Mouse (Mus musculus): ENCODE data around the gene Defb42. TPM values are rescaled to one million over a fixed set of nuclear protein-coding genes. Genes with fewer than 3 reads are reported as not detected.

Gene Defb42
- polyA plus RNA-seq, 1 experiment from 2014 or later: 2.2 TPM

DNA sequence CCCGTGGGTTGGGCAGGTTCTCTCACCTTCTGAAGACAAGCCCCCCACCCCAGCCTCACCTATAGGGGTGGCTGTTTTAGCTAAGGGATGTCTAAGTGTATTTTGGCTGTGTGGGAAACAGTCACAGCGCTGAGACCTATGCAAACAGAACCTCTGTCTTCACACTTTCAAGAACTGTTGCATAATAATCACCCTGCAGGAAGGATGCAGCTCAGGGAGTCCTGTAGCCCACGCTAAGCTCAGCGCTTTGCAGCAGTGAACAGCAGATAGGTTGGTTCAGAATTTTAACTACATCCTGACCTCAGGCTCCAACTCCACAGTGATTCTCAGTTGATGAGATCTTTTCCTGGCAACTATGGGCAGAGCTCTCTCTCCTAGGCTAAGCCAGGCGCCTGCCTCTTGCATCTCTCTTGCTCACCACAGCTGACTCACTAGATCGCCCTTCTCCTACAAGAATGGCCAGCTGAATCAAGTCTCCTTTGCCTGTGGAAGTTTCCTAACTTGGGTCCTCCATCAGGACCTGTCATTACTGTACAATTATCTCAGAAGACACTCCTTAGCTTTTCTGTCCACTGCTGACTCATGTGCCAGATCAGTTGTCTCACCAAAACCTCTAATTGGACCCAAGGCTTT is 26.2 kb upstream of the Defb42 start:
- Histone ChIP-seq H3K4me3 (ENCODE audit: control insufficient read depth in 1 of 2, insufficient read depth in 1 of 2, low read depth in 1 of 2, low read length in 2 of 2) (no peak overlapping the region), H3K9me3 (ENCODE audit: control insufficient read depth, low read length) (no peaks in the 10 kb centered on the region), H3K27me3 (ENCODE audit: control insufficient read depth, insufficient read depth, low read length) (0 out of 2 replicates have a peak, but pooled peaks cover 3% of the 10 kb centered on the region), H3K36me3 (ENCODE audit: control insufficient read depth, insufficient read depth, low read length) (no peaks in the 10 kb centered on the region), H3K27ac (replicated peaks in 1 of 2; ENCODE audit: control insufficient read depth in 1 of 2, insufficient read depth in 1 of 2, low read depth in 2 of 2, low read length in 2 of 2) (no peak overlapping the region), H3K4me2 (ENCODE audit: low read length) (no peak overlapping the region), H3K9ac (ENCODE audit: low read length) (no peak overlapping the region), H3K4me1 (ENCODE audit: control insufficient read depth in 2 of 2, insufficient read depth in 2 of 2, low read length in 2 of 2) (peaks cover 2 to 6% of the 10 kb centered on the region in 2 experiments; a peak in 3 of 4 replicates)
- 42% methylated on average over 6 of the region's 6 CpGs for WGBS
- ATAC-seq (ENCODE audit: insufficient number of reproducible peaks, insufficient read depth, low FRiP score, low read depth): no peak

DNA sequence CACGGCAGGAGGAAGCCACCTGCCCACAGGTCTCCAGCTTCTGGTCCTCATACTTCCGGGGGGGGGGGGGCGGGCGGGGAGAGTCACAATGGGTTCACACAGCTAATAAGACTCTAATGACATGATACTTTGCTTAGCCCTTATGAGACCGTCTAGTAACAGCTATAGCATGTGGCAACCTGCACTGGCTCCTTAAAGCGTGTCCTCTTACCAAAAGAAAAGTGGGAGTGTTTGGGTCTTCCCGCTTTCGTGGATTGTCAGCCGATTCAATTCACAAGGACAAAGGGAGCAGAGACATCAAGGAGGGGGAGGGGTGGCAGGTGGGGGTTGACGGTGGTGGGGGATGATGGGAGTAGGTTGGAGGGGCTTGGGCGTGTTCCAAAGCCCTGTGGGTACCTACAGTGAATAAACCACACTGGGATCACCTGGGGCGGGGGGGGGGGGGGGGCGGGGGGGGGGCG is 3.1 kb downstream of the Defb42 start, which contains the start of gene Defb30:
Defb30 (minus strand) TSS at position 51 of the 461 bp plus-strand sequence.
- H3K9me3 ChIP-seq (ENCODE audit: control insufficient read depth, low read length): no peaks in the 10 kb centered on the region
- no peak within 1 kb of the TSS for H3K27ac ChIP-seq (replicated peaks in 1 of 2; ENCODE audit: control insufficient read depth in 1 of 2, insufficient read depth in 1 of 2, low read depth in 2 of 2, low read length in 2 of 2)
- peaks cover 8 to 14% of the 10 kb centered on the region in 2 experiments for H3K4me1 ChIP-seq (ENCODE audit: control insufficient read depth in 2 of 2, insufficient read depth in 2 of 2, low read length in 2 of 2)
- H3K27me3 ChIP-seq (ENCODE audit: control insufficient read depth, insufficient read depth, low read length): no peaks in the 10 kb centered on the region
- 78% methylated on average over 11 of the region's 14 CpGs for WGBS
- ATAC-seq (ENCODE audit: insufficient number of reproducible peaks, insufficient read depth, low FRiP score, low read depth): no peak
- no peak within 1 kb of the TSS for H3K4me3 ChIP-seq (ENCODE audit: control insufficient read depth in 1 of 2, insufficient read depth in 1 of 2, low read depth in 1 of 2, low read length in 2 of 2)
- no peak within 1 kb of the TSS for H3K9ac ChIP-seq (ENCODE audit: low read length)
- H3K4me2 ChIP-seq (ENCODE audit: low read length): no peak within 1 kb of the TSS
- no peaks in the 10 kb centered on the region for H3K36me3 ChIP-seq (ENCODE audit: control insufficient read depth, insufficient read depth, low read length)

DNA sequence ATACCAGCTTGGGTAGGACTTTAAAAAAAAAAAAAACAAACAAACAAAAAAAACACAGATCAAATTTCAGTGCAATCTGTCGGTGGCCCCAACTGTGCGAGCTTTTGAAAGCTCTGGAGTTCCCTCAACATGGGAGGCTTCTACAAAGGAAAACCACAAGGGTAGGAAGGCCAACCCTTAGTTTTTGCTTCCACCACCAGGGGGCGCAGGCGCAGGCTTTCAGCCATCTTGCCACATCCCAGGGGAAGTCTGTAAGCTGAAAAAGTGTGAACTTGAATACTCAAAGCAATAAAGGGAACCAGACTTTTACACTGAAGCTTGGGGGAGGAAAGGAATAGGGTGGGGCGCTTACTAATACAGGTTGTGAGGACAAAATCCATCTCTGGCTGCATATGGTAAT is 4.0 kb downstream of the Defb42 start:
- Histone ChIP-seq H3K4me3 (ENCODE audit: control insufficient read depth in 1 of 2, insufficient read depth in 1 of 2, low read depth in 1 of 2, low read length in 2 of 2) (no peak overlapping the region), H3K36me3 (ENCODE audit: control insufficient read depth, insufficient read depth, low read length) (no peaks in the 10 kb centered on the region), H3K27me3 (ENCODE audit: control insufficient read depth, insufficient read depth, low read length) (no peaks in the 10 kb centered on the region), H3K9me3 (ENCODE audit: control insufficient read depth, low read length) (no peaks in the 10 kb centered on the region), H3K9ac (ENCODE audit: low read length) (no peak overlapping the region), H3K4me1 (ENCODE audit: control insufficient read depth in 2 of 2, insufficient read depth in 2 of 2, low read length in 2 of 2) (peaks cover 16 to 22% of the 10 kb centered on the region in 2 experiments), H3K27ac (replicated peaks in 1 of 2; ENCODE audit: control insufficient read depth in 1 of 2, insufficient read depth in 1 of 2, low read depth in 2 of 2, low read length in 2 of 2) (no peak overlapping the region), H3K4me2 (ENCODE audit: low read length) (no peak overlapping the region)
- 35% methylated on average over 5 of the region's 5 CpGs for WGBS
- ATAC-seq (ENCODE audit: insufficient number of reproducible peaks, insufficient read depth, low FRiP score, low read depth): no peak

DNA sequence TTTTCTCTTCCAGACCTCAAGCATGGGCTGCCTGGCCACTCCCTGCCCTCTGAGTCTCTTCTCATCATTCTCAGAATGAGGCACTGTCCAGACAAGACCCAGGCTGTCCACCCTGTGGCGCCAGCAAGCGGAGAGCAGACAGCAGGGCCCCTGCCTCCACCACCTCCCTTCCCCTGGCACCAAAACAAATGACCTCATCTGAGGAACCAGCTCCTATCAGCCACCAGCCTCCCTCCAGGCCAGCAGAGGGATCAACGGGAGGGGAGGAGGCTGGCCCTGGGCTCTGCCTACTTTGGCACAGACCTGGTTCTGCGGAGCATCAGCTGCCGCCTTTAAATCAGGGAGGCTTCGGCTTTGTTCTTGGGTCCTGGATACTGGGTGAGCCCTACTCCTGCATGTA is 7.9 kb downstream of the Defb42 start:
- Histone ChIP-seq H3K4me3 (ENCODE audit: control insufficient read depth in 1 of 2, insufficient read depth in 1 of 2, low read depth in 1 of 2, low read length in 2 of 2) (no peak overlapping the region), H3K9me3 (ENCODE audit: control insufficient read depth, low read length) (no peaks in the 10 kb centered on the region), H3K9ac (ENCODE audit: low read length) (peak overlapping the region; percentile 50), H3K4me1 (ENCODE audit: control insufficient read depth in 2 of 2, insufficient read depth in 2 of 2, low read length in 2 of 2) (peaks cover 17 to 25% of the 10 kb centered on the region in 2 experiments), H3K36me3 (ENCODE audit: control insufficient read depth, insufficient read depth, low read length) (no peaks in the 10 kb centered on the region), H3K4me2 (ENCODE audit: low read length) (peak overlapping the region; percentile 46), H3K27me3 (ENCODE audit: control insufficient read depth, insufficient read depth, low read length) (no peaks in the 10 kb centered on the region), H3K27ac (replicated peaks in 1 of 2; ENCODE audit: control insufficient read depth in 1 of 2, insufficient read depth in 1 of 2, low read depth in 2 of 2, low read length in 2 of 2) (peak overlapping the region; percentile 78 to 88)
- ATAC-seq (ENCODE audit: insufficient number of reproducible peaks, insufficient read depth, low FRiP score, low read depth): peak; percentile 98
- WGBS: 1% methylated on average over 6 of the region's 6 CpGs

DNA sequence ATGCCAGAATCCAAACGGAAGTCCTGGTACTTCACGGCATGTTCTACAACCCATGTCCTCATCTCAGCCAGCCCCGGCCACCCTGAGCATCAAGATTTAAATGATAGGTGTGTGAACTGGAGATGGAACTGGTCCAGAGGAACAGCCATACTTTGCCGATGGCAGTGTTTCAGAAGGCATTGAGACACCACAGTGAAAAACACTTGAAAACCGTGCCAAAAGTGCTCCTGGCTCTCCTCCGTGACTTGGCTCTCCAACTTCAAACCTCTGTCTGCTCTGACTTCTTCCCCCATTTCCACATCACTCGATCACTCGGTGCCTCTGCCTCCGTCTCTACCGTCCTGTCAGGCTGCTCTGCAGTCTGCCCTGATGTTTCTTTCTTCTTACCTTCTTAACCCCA is 13.6 kb downstream of the Defb42 start:
- H3K9ac ChIP-seq (ENCODE audit: low read length): peak overlapping the region; percentile 2; the same call in 1 of the 2 replicates
- peak overlapping the region in 1 of 2 experiments; percentile 16; a peak in 1 of 4 replicates for H3K27ac ChIP-seq (replicated peaks in 1 of 2; ENCODE audit: control insufficient read depth in 1 of 2, insufficient read depth in 1 of 2, low read depth in 2 of 2, low read length in 2 of 2)
- 29% methylated on average over 10 of the region's 10 CpGs for WGBS
- H3K4me2 ChIP-seq (ENCODE audit: low read length): peak overlapping the region; percentile 18; the same call in 1 of the 2 replicates
- H3K36me3 ChIP-seq (ENCODE audit: control insufficient read depth, insufficient read depth, low read length): no peaks in the 10 kb centered on the region
- peaks cover 3% of the 10 kb centered on the region; the same call in 1 of the 2 replicates for H3K9me3 ChIP-seq (ENCODE audit: control insufficient read depth, low read length)
- no peak overlapping the region for H3K4me3 ChIP-seq (ENCODE audit: control insufficient read depth in 1 of 2, insufficient read depth in 1 of 2, low read depth in 1 of 2, low read length in 2 of 2)
- H3K27me3 ChIP-seq (ENCODE audit: control insufficient read depth, insufficient read depth, low read length): no peaks in the 10 kb centered on the region
- no peak for ATAC-seq (ENCODE audit: insufficient number of reproducible peaks, insufficient read depth, low FRiP score, low read depth)
- H3K4me1 ChIP-seq (ENCODE audit: control insufficient read depth in 2 of 2, insufficient read depth in 2 of 2, low read length in 2 of 2): peaks cover 25 to 43% of the 10 kb centered on the region in 2 experiments

DNA sequence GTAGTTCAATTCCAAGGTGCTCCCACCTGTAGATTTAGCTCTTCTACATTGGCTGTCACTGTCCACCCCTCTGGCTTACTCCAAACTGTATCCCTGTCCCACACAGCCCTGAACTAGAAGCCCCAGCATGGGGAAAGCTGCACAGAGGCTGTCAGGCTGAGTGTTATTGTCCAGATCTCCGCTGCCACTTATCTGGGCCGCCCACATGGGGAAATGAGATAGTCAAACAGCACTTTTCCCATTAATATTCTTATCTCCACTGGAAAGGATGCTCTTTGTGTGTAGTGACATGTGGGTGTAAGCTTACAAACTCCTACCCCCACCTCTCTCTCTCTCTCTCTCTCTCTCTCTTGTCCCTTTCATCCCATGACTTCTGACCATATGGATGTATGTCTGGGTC is 15.4 kb downstream of the Defb42 start:
- Histone ChIP-seq H3K9me3 (ENCODE audit: control insufficient read depth, low read length) (peaks cover 3% of the 10 kb centered on the region; the same call in 1 of the 2 replicates), H3K27me3 (ENCODE audit: control insufficient read depth, insufficient read depth, low read length) (no peaks in the 10 kb centered on the region), H3K36me3 (ENCODE audit: control insufficient read depth, insufficient read depth, low read length) (no peaks in the 10 kb centered on the region), H3K4me1 (ENCODE audit: control insufficient read depth in 2 of 2, insufficient read depth in 2 of 2, low read length in 2 of 2) (peaks cover 25 to 46% of the 10 kb centered on the region in 2 experiments), H3K27ac (replicated peaks in 1 of 2; ENCODE audit: control insufficient read depth in 1 of 2, insufficient read depth in 1 of 2, low read depth in 2 of 2, low read length in 2 of 2) (peak overlapping the region; percentile 55 to 60), H3K4me2 (ENCODE audit: low read length) (no peak overlapping the region), H3K9ac (ENCODE audit: low read length) (no peak overlapping the region), H3K4me3 (ENCODE audit: control insufficient read depth in 1 of 2, insufficient read depth in 1 of 2, low read depth in 1 of 2, low read length in 2 of 2) (no peak overlapping the region)
- peak; percentile 75 for ATAC-seq (ENCODE audit: insufficient number of reproducible peaks, insufficient read depth, low FRiP score, low read depth)
- 2% methylated on average over 2 of the region's 2 CpGs for WGBS

DNA sequence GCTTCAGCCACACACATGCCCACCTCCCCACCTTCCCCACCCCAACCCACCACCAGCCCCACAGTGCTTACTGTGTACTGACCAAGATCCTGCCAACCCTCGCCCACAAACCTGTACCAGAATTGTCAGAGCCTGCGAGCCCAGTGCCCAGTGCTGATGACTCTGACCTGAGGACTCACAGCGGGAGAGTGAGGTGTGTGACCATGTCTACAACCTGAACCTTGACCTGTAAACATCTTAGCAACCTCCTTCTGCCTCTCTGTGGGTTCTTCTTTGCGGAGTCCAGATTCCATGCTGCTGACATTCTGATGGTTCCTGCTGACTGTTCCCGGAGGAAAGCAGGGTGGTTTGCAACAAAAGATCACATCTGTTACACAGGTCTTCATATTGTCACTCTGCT is 18.6 kb downstream of the Defb42 start:
- Histone ChIP-seq H3K36me3 (ENCODE audit: control insufficient read depth, insufficient read depth, low read length) (no peaks in the 10 kb centered on the region), H3K27me3 (ENCODE audit: control insufficient read depth, insufficient read depth, low read length) (no peaks in the 10 kb centered on the region), H3K4me1 (ENCODE audit: control insufficient read depth in 2 of 2, insufficient read depth in 2 of 2, low read length in 2 of 2) (peaks cover 45 to 70% of the 10 kb centered on the region in 2 experiments), H3K9ac (ENCODE audit: low read length) (no peak overlapping the region), H3K27ac (replicated peaks in 1 of 2; ENCODE audit: control insufficient read depth in 1 of 2, insufficient read depth in 1 of 2, low read depth in 2 of 2, low read length in 2 of 2) (no peak overlapping the region), H3K9me3 (ENCODE audit: control insufficient read depth, low read length) (peaks cover 3% of the 10 kb centered on the region; the same call in 1 of the 2 replicates), H3K4me3 (ENCODE audit: control insufficient read depth in 1 of 2, insufficient read depth in 1 of 2, low read depth in 1 of 2, low read length in 2 of 2) (no peak overlapping the region), H3K4me2 (ENCODE audit: low read length) (no peak overlapping the region)
- no peak for ATAC-seq (ENCODE audit: insufficient number of reproducible peaks, insufficient read depth, low FRiP score, low read depth)
- 80% methylated on average over 5 of the region's 5 CpGs for WGBS
